Mouse (Mus musculus) MEL (cell line): ENCODE measurements around the gene Ano6. TPM values are rescaled to one million over a fixed set of nuclear protein-coding genes. Genes with fewer than 3 reads are reported as not detected.

Experiments
- DNase-seq: peaks from one replicate; pipeline ENCODE4 v3.0.0; 2011; ENCODE audit warnings: low read depth, low spot score
- H3K27ac ChIP-seq: 2 replicates; pipeline ENCODE4 v1.5.1; 2012; ENCODE audit warnings: low read depth, mild to moderate bottlenecking, control low read depth, low read length, moderate library complexity; ENCODE audit not compliant: control insufficient read depth
- H3K27me3 ChIP-seq, 2 experiments: fragments of 150-350 bp in 1 of 2; sonication (generic) in 1 of 2; 2 replicates each; pipeline ENCODE4 v1.6.1; 2012; ENCODE audit warnings: low read length in 2 of 2, mild to moderate bottlenecking in 2 of 2, improper control_type of control experiment in 1 of 2, moderate library complexity in 1 of 2; ENCODE audit not compliant: insufficient read depth in 2 of 2, control insufficient read depth in 1 of 2
- H3K36me3 ChIP-seq, 2 experiments: 2 replicates each; pipeline ENCODE4 v1.6.1; 2012 to 2014; ENCODE audit warnings: low read length in 2 of 2, improper control_type of control experiment in 1 of 2, inconsistent platforms in 1 of 2, mild to moderate bottlenecking in 1 of 2; ENCODE audit not compliant: insufficient read depth in 2 of 2, control insufficient read depth in 1 of 2
- H3K4me1 ChIP-seq, 2 experiments: fragments of 150-350 bp in 1 of 2; sonication (generic) in 1 of 2; 2 replicates each; pipeline ENCODE4 v1.6.1; 2012; ENCODE audit warnings: low read length in 2 of 2, improper control_type of control experiment in 1 of 2, mild to moderate bottlenecking in 1 of 2; ENCODE audit not compliant: insufficient read depth in 2 of 2, control insufficient read depth in 1 of 2
- H3K4me3 ChIP-seq, 2 experiments: fragments of 150-350 bp in 1 of 2; sonication (generic) in 1 of 2; 2 replicates each; pipeline ENCODE4 v1.5.1; 2012; ENCODE audit warnings: low read depth in 2 of 2, low read length in 2 of 2, mild to moderate bottlenecking in 2 of 2, moderate library complexity in 2 of 2, control low read depth in 1 of 2, improper control_type of control experiment in 1 of 2; ENCODE audit not compliant: control insufficient read depth in 1 of 2, insufficient read depth in 1 of 2
- H3K79me2 ChIP-seq: 2 replicates; pipeline ENCODE4 v1.6.1; 2012; ENCODE audit warnings: mild to moderate bottlenecking, low read length, moderate library complexity; ENCODE audit not compliant: control insufficient read depth, poor library complexity, insufficient read depth
- H3K9ac ChIP-seq: 2 replicates; pipeline ENCODE4 v1.6.1; 2012; ENCODE audit warnings: low read depth, mild to moderate bottlenecking, control low read depth, low read length, moderate library complexity; ENCODE audit not compliant: control insufficient read depth, poor library complexity, severe bottlenecking
- H3K9me3 ChIP-seq: fragments of 150-350 bp; sonication (generic); replicated peaks from 2 replicates; pipeline ENCODE4 v1.6.1; 2012; ENCODE audit warnings: mild to moderate bottlenecking, low read length, improper control_type of control experiment, moderate library complexity; ENCODE audit not compliant: insufficient read depth
- BHLHE40 ChIP-seq: IDR thresholded peaks from 2 replicates; pipeline ENCODE4 v1.6.1; 2012; ENCODE audit warnings: low read depth, mild to moderate bottlenecking, inconsistent platforms, low read length, improper control_type of control experiment, borderline replicate concordance
- CHD1 ChIP-seq: IDR thresholded peaks from 2 replicates; pipeline ENCODE4 v1.6.1; 2012; ENCODE audit warnings: low read depth, mild to moderate bottlenecking, inconsistent platforms, low read length, improper control_type of control experiment
- CHD2 ChIP-seq: IDR thresholded peaks from 2 replicates; pipeline ENCODE4 v1.6.1; 2011; ENCODE audit warnings: low read length, improper control_type of control experiment
- ETS1 ChIP-seq: IDR thresholded peaks from 2 replicates; pipeline ENCODE4 v1.6.1; 2012; ENCODE audit warnings: low read depth, mild to moderate bottlenecking, inconsistent platforms, low read length, improper control_type of control experiment, moderate library complexity
- GABPA ChIP-seq: IDR thresholded peaks from 2 replicates; pipeline ENCODE4 v1.6.1; 2012; ENCODE audit warnings: low read depth, mild to moderate bottlenecking, inconsistent platforms, low read length, improper control_type of control experiment, moderate library complexity
- HCFC1 ChIP-seq: IDR thresholded peaks from 2 replicates; pipeline ENCODE4 v1.6.1; 2012; ENCODE audit warnings: low read depth, mild to moderate bottlenecking, inconsistent platforms, low read length, improper control_type of control experiment, moderate library complexity
- JUND ChIP-seq: IDR thresholded peaks from 2 replicates; pipeline ENCODE4 v1.6.1; 2011; ENCODE audit warnings: low read depth, mild to moderate bottlenecking, improper control_type of control experiment, low read length
- KAT2A ChIP-seq: conservative IDR thresholded peaks from 2 replicates; pipeline ENCODE4 v1.6.1; 2012; ENCODE audit warnings: low read depth, low read length, improper control_type of control experiment, inconsistent platforms
- MAZ ChIP-seq: IDR thresholded peaks from 2 replicates; pipeline ENCODE4 v1.6.1; 2012; ENCODE audit warnings: low read depth, mild to moderate bottlenecking, inconsistent platforms, low read length, improper control_type of control experiment
- MXI1 ChIP-seq: IDR thresholded peaks from 2 replicates; pipeline ENCODE4 v1.6.1; 2011; ENCODE audit warnings: mild to moderate bottlenecking, low read depth, low read length, improper control_type of control experiment
- NELFE ChIP-seq: IDR thresholded peaks from 2 replicates; pipeline ENCODE4 v1.6.1; 2011; ENCODE audit warnings: low read depth, low read length, improper control_type of control experiment
- NRF1 ChIP-seq: IDR thresholded peaks from 2 replicates; pipeline ENCODE4 v1.6.1; 2014; ENCODE audit warnings: low read depth, mild to moderate bottlenecking, inconsistent platforms, low read length, improper control_type of control experiment, moderate library complexity; ENCODE audit not compliant: poor library complexity, insufficient read depth, severe bottlenecking
- POLR2AphosphoS2 ChIP-seq: IDR thresholded peaks from 2 replicates; pipeline ENCODE4 v1.6.1; 2011; ENCODE audit warnings: low read length, improper control_type of control experiment
- SIN3A ChIP-seq: IDR thresholded peaks from 2 replicates; pipeline ENCODE4 v1.6.1; 2012; ENCODE audit warnings: low read length, improper control_type of control experiment, inconsistent platforms
- TBP ChIP-seq: IDR thresholded peaks from 2 replicates; pipeline ENCODE4 v1.8.0; 2011; ENCODE audit warnings: low read depth, low read length, improper control_type of control experiment
- USF1 ChIP-seq: IDR thresholded peaks from 2 replicates; pipeline ENCODE4 v1.6.1; 2014; ENCODE audit warnings: low read depth, mild to moderate bottlenecking, inconsistent platforms, low read length, improper control_type of control experiment, moderate library complexity
- USF2 ChIP-seq, 2 experiments: IDR thresholded peaks; 2 replicates each; pipeline ENCODE4 v1.6.1; 2011 to 2012; ENCODE audit warnings: improper control_type of control experiment in 2 of 2, low read length in 2 of 2, borderline replicate concordance in 1 of 2, inconsistent platforms in 1 of 2, low read depth in 1 of 2, mild to moderate bottlenecking in 1 of 2; ENCODE audit not compliant: insufficient read depth in 1 of 2
- ZC3H11A ChIP-seq: IDR thresholded peaks from 2 replicates; pipeline ENCODE4 v1.6.1; 2012; ENCODE audit warnings: low read depth, mild to moderate bottlenecking, inconsistent platforms, low read length, improper control_type of control experiment
- ZMIZ1 ChIP-seq: IDR thresholded peaks from 2 replicates; pipeline ENCODE4 v1.6.1; 2012; ENCODE audit warnings: low read depth, mild to moderate bottlenecking, inconsistent platforms, low read length, improper control_type of control experiment, moderate library complexity
- polyA plus RNA-seq, 2 experiments: library from polyadenylated mRNA; stranded (reverse) in 1 of 2; unstranded in 1 of 2; fragments of >175 nt in 1 of 2; fragments of >200 nt in 1 of 2; gene quantifications; 2 replicates each; pipeline versions ENCODE4 v1.2.1 to v1.2.4; 2012; ENCODE audit warnings: low replicate concordance in 2 of 2, low read depth in 1 of 2; ENCODE audit not compliant: insufficient read length in 2 of 2, insufficient read depth in 1 of 2, missing spikeins in 1 of 2
- total RNA-seq: library from RNA; depleted of rRNA; stranded (reverse); fragments of 300-350 nt; gene quantifications from 2 replicates; pipeline ENCODE4 v1.2.3, GENCODE M21; 2012

Gene Ano6
- total and polyA plus RNA-seq, 3 experiments, result 54.8 to 66.6 (median 61.4) TPM

DNA sequence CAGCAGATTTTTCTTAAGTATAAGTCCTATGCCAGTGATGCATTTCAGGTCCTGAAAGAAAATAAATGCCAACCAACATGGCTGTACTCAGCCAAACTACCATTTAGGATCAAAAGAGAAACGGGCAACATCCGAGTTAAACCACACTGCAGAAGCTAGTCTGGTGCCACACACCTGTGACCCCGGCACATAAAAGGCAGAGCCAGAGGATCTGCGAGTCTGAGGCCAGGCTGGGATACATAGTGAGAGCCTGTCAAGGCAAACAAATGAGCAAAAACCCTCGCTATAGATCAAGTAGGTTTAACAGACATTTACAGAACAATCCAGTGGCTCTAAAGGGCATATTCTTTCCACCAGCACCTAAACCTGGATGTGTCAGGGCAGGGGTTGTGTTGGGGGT is 190.0 kb downstream of the Ano6 start:
- TF ChIP-seq MXI1 (no peak), TBP (no peak), POLR2AphosphoS2 (no peak), USF2 (IDR thresholded peaks at IDR 0.05; ENCODE audit: borderline replicate concordance in 1 of 2, insufficient read depth in 1 of 2, low read depth in 1 of 2, low read length in 2 of 2) (no peak), ZMIZ1 (no peak), BHLHE40 (no peak), ETS1 (no peak), CHD2 (no peak), MAZ (no peak), HCFC1 (no peak), ZC3H11A (no peak), USF1 (no peak), NELFE (no peak), KAT2A (no peak), JUND (no peak), GABPA (no peak)
- no peak overlapping the region for H3K4me3 ChIP-seq
- H3K36me3 ChIP-seq, result no peaks in the 10 kb centered on the region; a peak in 1 of 4 replicates
- H3K4me1 ChIP-seq, result peaks cover 0 to 5% of the 10 kb centered on the region in 2 experiments; a peak in 2 of 4 replicates
- no peaks in the 10 kb centered on the region for H3K27me3 ChIP-seq
- H3K9ac ChIP-seq, result no peak overlapping the region
- DNase-seq, result no peak
- H3K27ac ChIP-seq, result no peak overlapping the region
- H3K9me3 ChIP-seq, result no peaks in the 10 kb centered on the region
- no peaks in the 10 kb centered on the region for H3K79me2 ChIP-seq

DNA sequence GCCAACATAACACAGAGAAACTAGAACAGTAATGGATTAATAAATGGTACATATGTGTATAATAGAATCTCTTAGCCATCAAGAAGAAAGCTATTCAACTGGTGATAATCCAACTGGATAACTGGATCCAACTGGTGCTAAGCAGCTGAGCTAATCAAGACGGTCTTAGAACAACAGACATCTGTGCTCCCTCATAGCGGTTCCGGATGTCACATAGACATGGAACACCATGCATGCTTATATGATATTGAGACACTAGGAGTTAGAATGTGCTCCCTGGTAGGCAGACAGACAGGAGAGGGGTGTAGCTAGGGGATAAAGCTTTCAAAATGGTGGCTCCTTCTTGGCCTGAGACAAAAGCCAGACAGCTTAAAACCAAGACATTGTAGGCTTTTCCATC is 197.3 kb downstream of the Ano6 start:
- Histone ChIP-seq H3K36me3 (peaks cover 0 to 16% of the 10 kb centered on the region in 2 experiments; a peak in 2 of 4 replicates), H3K4me1 (peaks cover 4 to 9% of the 10 kb centered on the region in 2 experiments), H3K27ac (no peak overlapping the region), H3K79me2 (no peaks in the 10 kb centered on the region), H3K9ac (no peak overlapping the region), H3K4me3 (no peak overlapping the region), H3K27me3 (no peaks in the 10 kb centered on the region), H3K9me3 (no peaks in the 10 kb centered on the region)
- TF ChIP-seq NRF1 (no peak), ETS1 (no peak), CHD2 (no peak), MXI1 (no peak), JUND (no peak), NELFE (no peak), CHD1 (no peak), SIN3A (no peak), TBP (no peak)
- DNase-seq, result no peak
